Mouse (Mus musculus): ENCODE measurements around the gene C8b.

The C8b gene

GRCm38 (mm10) chr4:104766065-104766464 is at the start of gene C8b:
Gene C8b (plus strand): TSS chr4:104766317.
- DNase-seq = no peak

- DNase-seq = no peak
Measured at GRCm38 (mm10) chr4:104716506-104716905, 49.6 kb upstream of the C8b start.

GRCm38 (mm10) chr4:104718973-104719795 is 46.9 kb upstream of the C8b start:
- no peak for DNase-seq

- no peak for DNase-seq
Measured at GRCm38 (mm10) chr4:104723527-104724045, 42.5 kb upstream of the C8b start.

GRCm38 (mm10) chr4:104724258-104724657 is 41.9 kb upstream of the C8b start:
- no peak for DNase-seq

GRCm38 (mm10) chr4:104725673-104726072 is 40.4 kb upstream of the C8b start:
- DNase-seq = peak; percentile 22

- DNase-seq = no peak
Measured at GRCm38 (mm10) chr4:104729185-104729584, 36.9 kb upstream of the C8b start.

GRCm38 (mm10) chr4:104746500-104746899 is 19.6 kb upstream of the C8b start:
- no peak for DNase-seq

- DNase-seq = no peak
Measured at GRCm38 (mm10) chr4:104754090-104754489, 12.0 kb upstream of the C8b start.

- DNase-seq = no peak
Measured at GRCm38 (mm10) chr4:104760878-104761624, 5.1 kb upstream of the C8b start.

- DNase-seq = no peak
Measured at GRCm38 (mm10) chr4:104768190-104768589, 2.1 kb downstream of the C8b start.

GRCm38 (mm10) chr4:104769602-104770001 is 3.5 kb downstream of the C8b start:
- DNase-seq = no peak

- DNase-seq = no peak
Measured at GRCm38 (mm10) chr4:104770331-104770730, 4.2 kb downstream of the C8b start.

GRCm38 (mm10) chr4:104775601-104776000 is 9.5 kb downstream of the C8b start:
- DNase-seq = no peak

GRCm38 (mm10) chr4:104779460-104779859 is 13.3 kb downstream of the C8b start:
- DNase-seq = no peak

- DNase-seq = no peak
Measured at GRCm38 (mm10) chr4:104781441-104781840, 15.3 kb downstream of the C8b start.

- DNase-seq = no peak
Measured at GRCm38 (mm10) chr4:104782346-104782745, 16.2 kb downstream of the C8b start.

GRCm38 (mm10) chr4:104792111-104792510 is 26.0 kb downstream of the C8b start:
- no peak for DNase-seq

GRCm38 (mm10) chr4:104798951-104799350 is 32.8 kb downstream of the C8b start:
- no peak for DNase-seq

GRCm38 (mm10) chr4:104801625-104802024 is 35.5 kb downstream of the C8b start:
- no peak for DNase-seq

- no peak for DNase-seq
Measured at GRCm38 (mm10) chr4:104804100-104804499, 38.0 kb downstream of the C8b start.

- DNase-seq = no peak
Measured at GRCm38 (mm10) chr4:104805414-104806257, 39.5 kb downstream of the C8b start.

- no peak for DNase-seq
Measured at GRCm38 (mm10) chr4:104810710-104811286, 44.7 kb downstream of the C8b start.

Data from cerebellum, adult 8-10 months (tissue).